25 mouse cellular contexts compared by ENCODE assay signal in genomic region chr5:98024545-98024944, GRCm38 (mm10).
"Had no signal": no experiment of that assay in that cellular context is flagged by ENCODE, and none has a peak within 500 bp of the region (broad histone marks: within the 10 kb centered on the region; RNA-seq: fewer than 3 reads in every experiment).

No protein-coding gene starts in this region.

- H3K4me2 ChIP-seq: heart, embryonic 11.5 days; heart, embryonic 13.5 days; heart, embryonic 15.5 days; hindbrain, embryonic 13.5 days; hindbrain, embryonic 15.5 days; kidney, embryonic 15.5 days; limb, embryonic 12.5 days; liver, embryonic 12.5 days had no signal

- DNase-seq: gastrocnemius, postnatal 14 days; heart, adult 11 months; heart, adult 2 months; heart, postnatal 14 days; heart, postnatal 36 days; kidney, adult 11 months; kidney, adult 2 months; kidney, adult 9 months; kidney, postnatal 14 days; kidney, postnatal 36 days; layer of hippocampus, adult 9-11 months; layer of hippocampus, postnatal 36 days; liver had no signal

- H3K9me3 ChIP-seq: heart, embryonic 13.5 days; heart, embryonic 15.5 days; hindbrain, embryonic 13.5 days; hindbrain, embryonic 15.5 days; kidney, embryonic 15.5 days; limb, embryonic 10.5 days; limb, embryonic 12.5 days; liver, embryonic 12.5 days had no signal

- H3K9ac ChIP-seq: heart, embryonic 13.5 days; heart, embryonic 15.5 days; hindbrain, embryonic 13.5 days; hindbrain, embryonic 15.5 days; kidney, embryonic 15.5 days; limb, embryonic 12.5 days; liver, embryonic 12.5 days had no signal

- H3K27ac ChIP-seq: heart, adult 2 months; heart, embryonic 13.5 days; heart, embryonic 15.5 days; hindbrain, embryonic 13.5 days; hindbrain, embryonic 15.5 days; hindbrain, postnatal 0 days; kidney, embryonic 15.5 days; kidney, postnatal 0 days; limb, embryonic 10.5 days; limb, embryonic 12.5 days; liver, embryonic 12.5 days had no signal

- H3K36me3 ChIP-seq: hindbrain, embryonic 13.5 days; hindbrain, embryonic 15.5 days had no signal

- H3K4me1 ChIP-seq: hindbrain, embryonic 15.5 days had no signal

- ATAC-seq: hindbrain, postnatal 0 days; intestine, embryonic 16.5 days; liver, embryonic 12.5 days had no signal

- H3K27me3 ChIP-seq: heart, embryonic 13.5 days; heart, embryonic 15.5 days; hindbrain, embryonic 13.5 days; hindbrain, embryonic 15.5 days; kidney, embryonic 15.5 days; limb, embryonic 12.5 days; liver, embryonic 12.5 days had no signal

- H3K4me3 ChIP-seq: heart, adult 2 months; heart, embryonic 13.5 days; heart, embryonic 15.5 days; hindbrain, embryonic 13.5 days; hindbrain, embryonic 15.5 days; kidney, embryonic 15.5 days; limb, embryonic 10.5 days; limb, embryonic 12.5 days; liver, embryonic 12.5 days had no signal
